In genomic region chr8:83189538-83190095, GRCm38 (mm10) we compare ENCODE assay signal across 23 mouse cellular contexts. TPM values are rescaled to one million over a fixed set of nuclear protein-coding genes. Genes with fewer than 3 reads are reported as not detected.
"Had no signal": no experiment of that assay in that cellular context is flagged by ENCODE, and none has a peak within 500 bp of the region (broad histone marks: within the 10 kb centered on the region; RNA-seq: fewer than 3 reads in every experiment).

No protein-coding gene starts in this region.

- H3K36me3 ChIP-seq: limb, embryonic 10.5 days; limb, embryonic 13.5 days; liver, embryonic 13.5 days had no signal

- H3K9me3 ChIP-seq: limb, embryonic 10.5 days; limb, embryonic 13.5 days; liver, embryonic 13.5 days had no signal

- H3K9ac ChIP-seq: limb, embryonic 13.5 days; liver, embryonic 13.5 days had no signal

- H3K27me3 ChIP-seq: limb, embryonic 13.5 days; liver, embryonic 13.5 days had no signal

- DNase-seq: kidney, adult 18-20 months; kidney, postnatal 25 days; layer of hippocampus, adult 9-11 months; liver; liver, embryonic 13.5 days; lung, adult 2 months; lung, postnatal 14 days; lung, postnatal 4 days; midbrain, embryonic 14.5 days; right cerebral cortex, adult 18-20 months; right cerebral cortex, postnatal 14 days; right cerebral cortex, postnatal 4 days; spleen, adult 18-20 months; thymus, adult 18-20 months; thymus, postnatal 36 days had no signal

- H3K4me1 ChIP-seq: limb, embryonic 10.5 days; liver, embryonic 13.5 days had no signal

- H3K4me2 ChIP-seq: limb, embryonic 13.5 days; liver, embryonic 13.5 days; midbrain, embryonic 11.5 days had no signal

- H3K4me3 ChIP-seq: layer of hippocampus, adult 2 months; limb, embryonic 10.5 days; limb, embryonic 13.5 days; liver, embryonic 13.5 days had no signal

- H3K27ac ChIP-seq: kidney, postnatal 0 days; layer of hippocampus, adult 2 months; limb, embryonic 10.5 days; limb, embryonic 13.5 days; liver, embryonic 13.5 days had no signal

RNA-seq across cellular contexts. Expression of gene Gm10645, which starts 23.6 kb away (rescaled TPM):
- total RNA-seq: megakaryocyte progenitor cell, adult 5-6 weeks; megakaryocyte-erythroid progenitor cell, adult 5-6 weeks had no signal
- polyA plus RNA-seq: testis, adult 2 months had no signal
